In genomic region chr6:17282159-17282558, GRCm38 (mm10) we compare ENCODE assay signal across 8 mouse cellular contexts. TPM values are rescaled to one million over a fixed set of nuclear protein-coding genes. Genes with fewer than 3 reads are reported as not detected.
DNase-seq lines count a peak whose midpoint lies in the region; ATAC-seq and TF ChIP-seq lines count a peak whose summit lies in the region.

No protein-coding gene starts in this region.

- no peaks in the 10 kb centered on the region for H3K36me3 ChIP-seq in intestine, postnatal 0 days (ENCODE audit: control insufficient read depth, insufficient read depth)
- no peaks in the 10 kb centered on the region for H3K36me3 ChIP-seq in stomach, embryonic 16.5 days (ENCODE audit: control insufficient read depth, insufficient read depth, low read length)

- peak; percentile 10 for DNase-seq in thymus, postnatal 4 days
- DNase-seq in thymus, postnatal 25 days = no peak
- DNase-seq in heart, adult 8-10 months (ENCODE audit: low spot score) = peak; percentile 71
- DNase-seq in lung, adult 2 months = peak; percentile 48
- no peak for DNase-seq in right cerebral cortex, postnatal 14 days

- H3K27me3 ChIP-seq in intestine, postnatal 0 days (replicated peaks; ENCODE audit: control insufficient read depth, insufficient read depth, low read length) = no peaks in the 10 kb centered on the region
- H3K27me3 ChIP-seq in stomach, embryonic 16.5 days (ENCODE audit: control insufficient read depth, insufficient read depth, low read length) = no peaks in the 10 kb centered on the region

- H3K4me3 ChIP-seq in intestine, postnatal 0 days (ENCODE audit: low read depth, low read length) = peak overlapping the region; percentile 46; the same call in 1 of the 2 replicates
- peak overlapping the region; percentile 87 for H3K4me3 ChIP-seq in lung, adult 2 months (replicated peaks; ENCODE audit: extremely low read depth, low read depth, low read length)
- peak overlapping the region; percentile 61 for H3K4me3 ChIP-seq in stomach, embryonic 16.5 days (replicated peaks; ENCODE audit: low read length)

- TF ChIP-seq CTCF in intestine, postnatal 0 days (IDR thresholded peaks at IDR 0.05; ENCODE audit: low read depth) = no peak
- no peak for TF ChIP-seq CTCF in lung, adult 2 months (IDR thresholded peaks at IDR 0.05; ENCODE audit: insufficient read depth, low read length)

- WGBS in intestine, postnatal 0 days = 53% methylated on average over 5 of the region's 5 CpGs
- WGBS in lung, adult 2 months = 8% methylated on average over 5 of the region's 5 CpGs
- 20% methylated on average over 5 of the region's 5 CpGs for WGBS in stomach, embryonic 16.5 days

- no peaks in the 10 kb centered on the region; the same call in 1 of the 2 replicates for H3K4me1 ChIP-seq in intestine, postnatal 0 days (replicated peaks; ENCODE audit: control insufficient read depth, insufficient read depth, low read length)
- H3K4me1 ChIP-seq in lung, adult 2 months (ENCODE audit: control insufficient read depth, insufficient read depth, low read length) = peaks cover 19% of the 10 kb centered on the region
- 0 out of 2 replicates have a peak, but pooled peaks cover 10% of the 10 kb centered on the region for H3K4me1 ChIP-seq in stomach, embryonic 16.5 days (ENCODE audit: control insufficient read depth, insufficient read depth, low read length)

- no peak for ATAC-seq in intestine, postnatal 0 days
- ATAC-seq in stomach, embryonic 16.5 days (ENCODE audit: insufficient read depth, low FRiP score) = peak; percentile 59; the same call in 1 of the 2 replicates
- no peak for ATAC-seq in erythroid progenitor cell, adult 5-6 weeks (replicated peaks; ENCODE audit: low FRiP score, poor library complexity, severe bottlenecking)

- peak; percentile 48; the same call in 1 of the 2 replicates for TF ChIP-seq POLR2A in lung, adult 2 months (IDR thresholded peaks at IDR 0.05; ENCODE audit: borderline replicate concordance, extremely low read depth, low read depth, low read length)

- H3K4me2 ChIP-seq in intestine, postnatal 0 days (replicated peaks; ENCODE audit: low read depth) = peak overlapping the region; percentile 87
- H3K4me2 ChIP-seq in stomach, embryonic 16.5 days (ENCODE audit: low read depth, low read length) = peak overlapping the region; percentile 81

- H3K27ac ChIP-seq in intestine, postnatal 0 days (ENCODE audit: low read depth, low read length) = no peak overlapping the region
- H3K27ac ChIP-seq in stomach, embryonic 16.5 days (ENCODE audit: low read length) = peak overlapping the region; percentile 93

- H3K9ac ChIP-seq in intestine, postnatal 0 days (ENCODE audit: low read depth, low read length) = no peak overlapping the region
- peak overlapping the region; percentile 81 for H3K9ac ChIP-seq in stomach, embryonic 16.5 days (ENCODE audit: low read length)

- H3K9me3 ChIP-seq in intestine, postnatal 0 days (ENCODE audit: control insufficient read depth) = no peaks in the 10 kb centered on the region
- H3K9me3 ChIP-seq in stomach, embryonic 16.5 days (replicated peaks; ENCODE audit: control insufficient read depth, low read length) = no peaks in the 10 kb centered on the region

RNA-seq across cellular contexts. Expression of gene Cav2, which starts 1.2 kb away (rescaled TPM):
- total RNA-seq in heart, adult 8-10 months (2022) = 10 to 100 TPM; 28.1 to 43.5 (median 41.9) TPM
- 26.1 and 26.4 TPM in 2 replicates for polyA plus RNA-seq in intestine, postnatal 0 days (2015; fragmentation: Nextera tagmentation; extraction: Ambion mirVana)
- polyA plus RNA-seq in lung, adult 2 months (2012; rRNA removed) = 220 and 261 TPM in 2 replicates
- polyA plus RNA-seq in stomach, embryonic 16.5 days (2015; fragmentation: Nextera tagmentation; extraction: Ambion mirVana) = 70.4 and 71.9 TPM in 2 replicates
- 1.8 TPM in 1 of 2 replicates, not detected in the other for total RNA-seq in erythroid progenitor cell, adult 5-6 weeks (2015; ENCODE audit: low replicate concordance)
- 0.98 TPM in 1 of 2 replicates, not detected in the other for total RNA-seq in erythroid progenitor cell, adult 5-6 weeks (2017; ENCODE audit: low replicate concordance)

RNA-seq across cellular contexts. Expression of gene Cav1, which starts 24.0 kb away (rescaled TPM):
- total RNA-seq in heart, adult 8-10 months (2022) = 100 to 1,000 TPM; 156 to 240 (median 203) TPM
- polyA plus RNA-seq in intestine, postnatal 0 days (2015; fragmentation: Nextera tagmentation; extraction: Ambion mirVana) = 141 and 154 TPM in 2 replicates
- polyA plus RNA-seq in lung, adult 2 months (2012; rRNA removed) = 1,746 and 2,229 TPM in 2 replicates
- 433 and 475 TPM in 2 replicates for polyA plus RNA-seq in stomach, embryonic 16.5 days (2015; fragmentation: Nextera tagmentation; extraction: Ambion mirVana)
- total RNA-seq in erythroid progenitor cell, adult 5-6 weeks (2015; ENCODE audit: low replicate concordance) = not detected in 2 replicates
- total RNA-seq in erythroid progenitor cell, adult 5-6 weeks (2017; ENCODE audit: low replicate concordance) = not detected in 2 replicates

Comparison
In these comparisons a context has a peak if more than half of its experiments do, and no peak if none do; other contexts are left out.
1. DNase-seq: peak in thymus, postnatal 4 days (single experiment), heart, adult 8-10 months (single experiment) and lung, adult 2 months (single experiment); none in thymus, postnatal 25 days (single experiment) and right cerebral cortex, postnatal 14 days (single experiment).
2. Peak in every context shown above with its lines, with median percentiles within 50 percentile points of each other: H3K4me3 ChIP-seq.